Mouse (Mus musculus) CH12F3 (cell line): Measurements from ENCODE around the gene Mbnl2.

Experiments used
- in situ Hi-C: fragments of 300-500 bp; cut with MboI; formaldehyde crosslinking; loops from 2 replicates; pipeline ENCODE4 v1.14.3; 2020; ENCODE audit warnings: low sequenced_read_pairs

Mbnl2 gene

DNA sequence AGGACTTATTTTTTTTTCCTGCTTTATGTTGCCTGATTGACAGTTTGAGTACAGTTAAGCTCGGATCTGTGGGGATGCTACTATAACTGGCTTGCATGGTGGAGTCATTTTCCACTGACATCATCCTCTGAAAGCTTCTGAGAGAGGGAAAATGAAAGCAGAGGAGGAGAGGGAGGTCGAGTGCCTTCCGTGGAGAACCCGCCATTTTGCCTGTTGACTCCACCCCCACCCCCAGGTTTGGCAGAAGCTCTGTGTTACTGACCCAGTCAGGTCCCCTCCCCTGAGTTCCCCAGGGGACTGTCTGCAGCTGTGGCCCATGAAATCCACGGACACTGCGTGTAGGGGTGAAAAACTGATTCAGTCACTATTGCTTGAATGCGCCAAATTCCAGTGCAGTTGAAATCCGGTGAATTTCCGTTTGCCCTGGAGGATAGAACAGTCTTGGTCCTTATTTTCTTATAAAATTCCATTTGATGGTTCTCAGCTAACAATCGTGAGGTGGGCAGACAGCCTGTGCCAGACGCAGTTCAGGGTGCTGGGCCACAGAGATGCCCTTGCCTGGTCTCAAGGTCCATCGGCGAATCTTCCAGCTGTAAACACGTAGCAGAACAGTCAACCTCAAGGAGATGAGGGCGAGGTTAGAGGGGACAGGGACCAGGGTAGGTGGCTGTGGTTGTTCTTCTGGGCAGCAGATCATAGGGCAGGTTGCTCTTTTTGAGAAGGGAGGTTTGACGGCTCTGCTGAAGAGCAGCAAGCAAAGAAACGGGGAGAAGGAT lies 20.9 kb downstream of the Mbnl2 start:
- in situ Hi-C loops = no loop called here

DNA sequence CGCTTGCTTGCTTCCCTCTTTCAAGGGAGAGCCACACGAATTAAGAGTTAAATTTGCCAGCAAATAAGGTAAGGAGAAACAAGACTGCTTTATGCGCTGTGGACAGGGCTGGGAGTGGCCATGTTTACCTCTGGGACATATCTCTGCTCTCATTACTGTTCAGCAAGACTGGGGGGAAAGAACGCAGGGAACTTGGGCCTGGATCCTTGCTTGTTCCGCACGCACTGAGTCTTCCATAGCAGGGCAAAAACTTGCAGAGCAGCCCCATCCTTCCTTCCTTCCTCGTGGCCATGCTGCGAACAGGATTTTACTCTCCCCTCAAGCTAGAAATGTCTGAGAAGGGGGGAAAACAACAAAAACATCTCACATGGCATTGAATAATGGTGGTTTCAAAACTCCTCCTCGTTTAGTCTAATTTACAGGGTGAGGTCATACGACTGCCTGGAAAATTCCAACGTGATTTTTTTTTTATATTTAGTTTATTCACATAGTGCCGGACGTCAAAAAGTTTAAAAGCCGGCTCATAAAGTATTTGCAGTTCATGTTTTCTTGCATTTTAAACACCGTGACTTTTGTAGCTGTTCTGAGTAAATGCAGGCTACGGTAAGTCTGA lies 21.8 kb downstream of the Mbnl2 start:
- in situ Hi-C loops = no loop called here

DNA sequence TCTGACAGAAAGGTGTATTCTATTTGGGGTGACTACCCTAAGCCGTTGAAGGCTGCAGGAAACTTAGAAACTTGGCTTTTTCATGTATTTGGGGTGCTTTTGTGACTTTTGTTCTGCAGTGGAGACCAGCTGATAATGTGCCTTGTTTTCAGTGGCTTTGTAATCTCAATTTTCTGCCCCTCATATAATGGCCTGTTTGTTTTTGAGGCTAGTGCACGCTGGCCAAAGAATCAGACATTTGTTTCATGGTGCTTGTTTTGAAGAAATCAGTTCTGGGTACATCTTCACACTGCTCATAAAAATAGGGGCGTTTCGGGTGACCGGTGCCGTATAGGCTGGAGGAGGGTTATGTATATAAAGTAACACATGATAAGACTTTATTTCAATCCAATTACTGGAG lies 22.4 kb downstream of the Mbnl2 start:
- in situ Hi-C loops = no loop called here

GRCm38 (mm10) chr14:120298439-120298838 lies 23.0 kb downstream of the Mbnl2 start:
- in situ Hi-C loops = no loop called here

DNA sequence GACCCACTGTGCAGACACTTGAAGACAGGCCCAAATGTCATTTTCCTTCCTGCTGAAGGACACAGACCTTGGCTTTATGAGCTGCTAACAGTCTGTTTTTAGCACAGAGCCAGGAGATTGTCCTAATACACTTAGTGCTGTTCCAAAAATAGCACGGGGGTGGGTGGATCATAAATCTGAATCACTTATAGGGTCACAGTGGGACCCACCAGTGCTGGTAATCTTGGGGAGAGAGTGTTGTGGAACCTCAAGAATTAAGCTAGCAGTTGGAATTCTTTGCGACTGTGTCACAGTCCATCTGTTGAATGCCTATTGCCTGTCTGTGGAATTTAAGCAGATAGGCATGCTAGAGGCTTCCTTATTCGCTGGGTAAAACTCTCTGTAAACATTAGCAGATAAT lies 24.2 kb downstream of the Mbnl2 start:
- in situ Hi-C loops = no loop called here

DNA sequence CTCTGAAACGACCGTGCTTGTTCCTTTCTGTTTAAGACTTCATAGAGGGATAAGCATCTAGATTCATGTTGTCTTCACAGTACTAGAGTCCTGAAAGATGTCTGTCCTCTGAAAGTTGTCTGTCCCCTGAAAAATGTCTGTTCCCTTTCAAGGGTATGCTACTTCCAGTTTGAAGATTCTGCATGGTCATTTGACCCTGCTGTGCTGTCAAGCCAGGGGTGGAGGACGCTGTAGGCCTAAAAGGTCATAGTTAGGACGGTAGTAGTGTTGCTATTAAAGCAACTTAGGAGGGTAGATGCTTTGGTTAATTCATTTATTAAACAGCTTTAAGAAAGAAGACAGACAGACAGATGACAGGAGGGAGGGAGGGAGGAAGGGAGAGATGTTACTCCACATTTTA lies 24.7 kb downstream of the Mbnl2 start:
- in situ Hi-C loops = no loop called here

- in situ Hi-C loops = no loop called here
These were observed 25.3 kb downstream of the Mbnl2 start for GRCm38 (mm10) chr14:120300814-120301213.

- in situ Hi-C loops = no loop called here
These were observed 27.6 kb downstream of the Mbnl2 start for GRCm38 (mm10) chr14:120302913-120303548.

DNA sequence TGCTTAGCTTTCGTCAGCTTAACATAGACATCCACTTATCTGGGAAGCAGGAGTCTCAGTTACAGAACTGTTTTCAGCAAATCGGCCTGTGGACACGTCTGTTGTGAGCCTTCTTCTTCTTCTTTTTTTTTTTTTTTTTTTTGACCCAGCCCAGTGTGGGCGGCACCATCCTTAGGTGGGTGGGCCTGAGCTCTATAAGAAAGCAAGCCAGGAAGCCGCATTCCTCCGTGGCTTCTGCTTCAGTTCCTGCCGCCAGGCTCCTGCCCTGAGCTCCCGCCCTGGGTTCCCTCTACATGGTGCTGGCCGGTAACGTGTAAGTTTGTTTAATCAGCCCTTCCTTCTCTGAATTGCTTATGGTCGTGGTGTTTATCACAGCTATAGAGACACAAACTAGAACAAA lies 30.8 kb downstream of the Mbnl2 start:
- in situ Hi-C loops = no loop called here

- in situ Hi-C loops = no loop called here
These were observed 31.9 kb downstream of the Mbnl2 start for GRCm38 (mm10) chr14:120307356-120307755.

GRCm38 (mm10) chr14:120307963-120308362 lies 32.5 kb downstream of the Mbnl2 start:
- in situ Hi-C loops = no loop called here

- in situ Hi-C loops = no loop called here
These were observed 34.2 kb downstream of the Mbnl2 start for GRCm38 (mm10) chr14:120309691-120310090.

DNA sequence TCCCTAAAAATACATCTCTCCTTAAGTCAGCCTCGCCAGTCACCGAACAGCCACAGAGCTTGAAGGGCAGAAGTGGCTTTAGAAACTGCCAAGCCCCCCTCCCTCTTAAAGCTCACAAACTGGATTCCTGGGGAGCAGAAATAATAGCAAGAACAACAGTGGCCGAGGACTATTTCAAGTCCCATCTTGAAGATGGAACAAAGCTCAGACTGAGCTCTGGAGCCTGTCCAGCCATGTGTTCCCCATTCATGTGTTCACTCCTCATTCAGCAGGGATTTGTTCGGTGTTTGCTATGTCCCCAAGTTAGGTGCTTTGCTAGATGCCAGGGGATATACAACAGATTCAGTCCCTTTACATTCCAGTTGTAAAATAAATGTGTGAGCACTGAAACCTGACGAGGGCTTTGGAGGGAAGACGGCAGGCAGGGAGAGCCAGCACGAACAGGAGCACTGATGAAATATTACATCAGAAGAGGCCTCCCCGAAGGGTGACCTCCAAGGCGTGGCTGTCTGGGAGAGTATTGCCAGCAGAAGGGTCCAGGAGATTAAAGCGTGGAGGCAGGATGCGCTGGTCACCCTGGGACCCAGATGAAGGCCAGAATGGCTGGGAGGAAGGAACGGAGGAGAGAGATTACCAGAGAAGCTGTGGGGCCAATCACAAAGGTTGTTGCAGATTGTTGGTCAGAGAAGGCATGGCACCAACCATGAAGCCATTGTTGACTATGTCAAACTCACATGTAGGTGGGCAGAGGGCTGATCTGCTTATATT lies 36.0 kb downstream of the Mbnl2 start:
- in situ Hi-C loops = no loop called here

- in situ Hi-C loops = no loop called here
These were observed 37.4 kb downstream of the Mbnl2 start for GRCm38 (mm10) chr14:120312661-120313406.

GRCm38 (mm10) chr14:120313466-120313865 lies 38.0 kb downstream of the Mbnl2 start:
- in situ Hi-C loops = no loop called here

GRCm38 (mm10) chr14:120315721-120316120 lies 40.3 kb downstream of the Mbnl2 start:
- in situ Hi-C loops = no loop called here

DNA sequence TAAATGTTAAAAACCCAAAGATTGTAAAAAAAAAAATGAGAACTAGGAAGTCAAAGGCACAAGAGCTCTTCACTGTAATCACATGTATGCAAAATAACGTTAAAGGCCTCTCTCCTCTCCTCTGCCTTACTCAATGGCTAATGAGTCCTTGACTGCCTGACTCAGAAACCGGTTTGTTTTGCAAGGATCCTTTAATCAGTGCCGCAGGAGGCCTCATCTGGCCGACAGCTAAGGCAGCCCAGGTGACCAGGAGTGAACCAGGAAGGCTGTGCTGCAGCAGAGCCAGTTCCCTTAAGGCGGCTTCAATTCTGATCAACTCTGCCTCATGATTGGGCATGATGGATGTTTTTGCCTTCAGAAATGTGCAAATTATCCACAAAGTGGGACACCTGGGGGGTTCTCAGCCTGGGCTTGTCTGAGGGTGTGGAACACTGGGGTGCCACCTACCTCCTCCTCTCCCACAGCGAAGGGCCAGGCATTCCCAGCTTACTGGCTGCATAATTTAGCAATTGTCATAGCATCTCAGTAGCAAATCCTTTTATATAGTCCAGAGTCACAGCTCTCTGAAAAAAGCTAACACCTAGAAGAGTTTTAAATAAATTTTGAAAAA lies 43.0 kb downstream of the Mbnl2 start:
- in situ Hi-C loops = no loop called here

- in situ Hi-C loops = no loop called here
These were observed 43.7 kb downstream of the Mbnl2 start for GRCm38 (mm10) chr14:120318974-120319731.

GRCm38 (mm10) chr14:120322041-120322440 lies 46.6 kb downstream of the Mbnl2 start:
- in situ Hi-C loops = no loop called here

DNA sequence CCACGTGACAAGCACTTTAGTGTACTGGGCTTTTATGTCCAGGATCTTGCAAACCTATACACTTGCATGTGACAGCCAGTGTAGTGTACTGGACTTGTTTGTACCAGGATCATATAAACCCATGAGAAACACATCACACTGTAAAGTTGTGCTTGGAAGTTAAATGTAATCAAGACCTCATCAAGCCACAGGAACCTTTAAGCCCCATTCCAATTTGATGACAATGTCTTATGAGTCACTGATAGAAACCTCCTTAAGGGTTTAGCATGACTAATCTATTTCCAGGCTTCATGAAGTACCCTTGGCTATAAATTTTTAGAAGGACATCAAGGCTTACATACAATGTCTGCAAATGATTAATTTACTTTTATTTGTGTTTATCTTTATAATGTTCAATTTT lies 47.6 kb downstream of the Mbnl2 start:
- in situ Hi-C loops = no loop called here
